Mouse (Mus musculus) adrenal gland, postnatal 14 days (tissue): ENCODE data around the gene Cmpk1. TPM values are rescaled to one million over a fixed set of nuclear protein-coding genes. Genes with fewer than 3 reads are reported as not detected.

Experiments
- DNase-seq: peaks from one replicate; pipeline ENCODE4 v3.0.0; 2021; ENCODE audit warnings: mixed read lengths
- total RNA-seq: library from RNA; stranded (reverse); gene quantifications from 2 replicates; pipeline ENCODE4 v1.2.3, GENCODE M21; 2021

Gene Cmpk1
- total RNA-seq, 1 experiment from 2014 or later, result 103 TPM

- peak; percentile 60 for DNase-seq
Observed at GRCm38 (mm10) chr4:114945021-114945420, 42.0 kb downstream of the Cmpk1 start.

DNA sequence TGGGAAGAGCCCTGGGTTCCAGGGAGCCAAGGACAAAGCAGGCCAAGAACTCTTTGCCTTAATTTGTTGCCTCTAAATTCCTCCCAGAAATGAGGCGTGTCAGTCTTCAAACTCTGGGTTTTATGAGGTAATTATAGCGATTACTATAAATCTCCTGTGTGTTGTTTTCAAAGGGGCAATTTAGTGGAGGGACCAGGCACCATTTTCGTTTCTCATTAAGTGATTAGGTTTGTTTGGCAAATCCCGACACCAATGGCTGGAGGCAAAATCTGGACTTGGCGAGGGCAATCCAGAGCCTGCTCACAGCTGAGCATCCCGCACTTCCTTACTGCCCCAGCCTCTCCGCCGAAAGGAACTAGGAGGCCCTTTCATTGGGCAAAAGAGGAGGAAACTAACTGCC is 44.5 kb downstream of the Cmpk1 start:
- no peak for DNase-seq

DNA sequence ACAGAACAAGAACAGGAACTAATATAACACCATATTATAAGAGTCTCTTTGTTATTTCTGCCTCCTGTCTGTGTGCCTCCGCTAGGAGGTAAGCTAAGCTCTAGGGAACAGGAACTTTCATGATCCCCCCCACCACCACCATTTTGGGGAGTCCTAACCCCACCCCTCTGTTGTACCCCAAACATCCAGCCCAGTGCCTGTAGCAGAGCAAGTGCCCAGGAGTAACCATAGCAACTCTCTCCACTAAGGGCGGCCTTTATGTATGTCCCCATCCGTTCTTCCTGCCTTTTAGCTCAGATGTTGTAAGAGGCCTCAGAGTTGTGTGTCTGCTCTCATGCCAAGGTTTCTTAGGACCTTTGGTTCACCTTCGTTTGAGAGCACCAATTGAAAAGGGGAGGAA is 44.9 kb downstream of the Cmpk1 start:
- no peak for DNase-seq

GRCm38 (mm10) chr4:114941311-114941710 is 45.7 kb downstream of the Cmpk1 start:
- no peak for DNase-seq

DNA sequence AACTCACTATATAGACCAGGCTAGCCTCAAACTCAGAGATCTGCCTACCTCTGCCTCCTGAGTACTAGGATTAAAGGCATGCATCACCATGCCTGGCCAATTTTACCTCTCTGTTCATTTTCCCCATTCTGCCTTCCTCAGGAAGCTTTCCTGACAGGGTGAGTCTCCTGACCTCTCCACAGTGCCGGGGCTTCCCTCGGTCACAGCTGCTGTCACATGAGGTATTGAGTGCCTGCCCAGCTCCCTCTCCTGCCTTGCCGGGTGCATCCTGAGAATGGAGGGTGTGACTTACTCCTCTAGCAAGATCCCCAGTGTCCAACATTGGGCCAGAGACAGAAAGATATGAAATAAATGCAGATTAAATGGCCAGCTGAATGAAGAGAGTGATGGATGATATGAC is 48.8 kb downstream of the Cmpk1 start:
- DNase-seq, result no peak

- no peak for DNase-seq
Observed at GRCm38 (mm10) chr4:114937459-114938047, 49.5 kb downstream of the Cmpk1 start.

- DNase-seq, result peak; percentile 54
Observed at GRCm38 (mm10) chr4:114934188-114934587, 52.9 kb downstream of the Cmpk1 start.

DNA sequence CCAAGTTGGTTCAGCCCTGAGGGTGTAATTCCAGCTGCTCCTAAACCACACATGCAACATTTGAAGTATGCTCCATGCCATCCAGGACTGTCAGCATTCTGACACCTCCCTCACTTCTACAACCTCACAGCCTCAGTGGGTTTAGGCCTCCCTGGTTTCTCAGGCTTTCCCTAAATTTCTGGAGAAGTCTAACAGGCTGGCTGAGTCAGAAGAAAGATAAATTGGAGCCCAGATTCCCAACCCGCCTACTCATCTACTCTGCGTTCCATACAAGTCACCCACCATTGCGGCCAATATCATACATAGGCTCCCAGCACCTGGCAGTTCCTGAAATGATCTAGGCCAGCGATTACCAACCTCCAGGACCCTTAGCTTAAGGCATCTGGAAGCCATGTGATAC is 54.3 kb downstream of the Cmpk1 start:
- DNase-seq, result no peak

GRCm38 (mm10) chr4:114929155-114929554 is 57.9 kb downstream of the Cmpk1 start:
- DNase-seq, result no peak

DNA sequence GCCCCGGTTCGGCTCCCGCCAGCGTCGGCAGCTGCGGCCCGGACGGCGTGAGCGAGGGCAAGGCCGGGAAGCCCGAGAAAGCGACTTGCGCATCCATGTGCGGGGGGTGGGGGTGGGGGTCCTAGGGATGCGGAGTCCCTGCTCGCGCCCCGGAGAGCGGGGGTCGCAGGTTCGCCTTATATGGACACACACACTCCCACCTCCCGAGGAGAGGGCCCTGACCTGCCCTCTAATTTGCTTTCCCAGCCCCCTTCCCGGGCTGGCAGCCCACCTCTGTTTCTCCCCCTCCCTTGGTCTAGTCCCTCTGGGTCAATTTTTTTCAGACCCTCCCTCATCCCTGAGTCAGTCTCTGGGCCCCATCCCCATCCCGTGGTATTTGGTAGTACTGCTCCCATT is 61.1 kb downstream of the Cmpk1 start, which contains the start of gene Foxe3:
Gene Foxe3 (minus strand): TSS at position 97 of the 396 bp plus-strand sequence.
- no peak for DNase-seq

- DNase-seq, result peak; percentile 53
Observed at GRCm38 (mm10) chr4:114924971-114925916, 61.8 kb downstream of the Cmpk1 start.

GRCm38 (mm10) chr4:114917091-114917490 is 70.0 kb downstream of the Cmpk1 start:
- DNase-seq, result peak; percentile 85

- DNase-seq, result no peak
Observed at GRCm38 (mm10) chr4:114916056-114916455, 71.0 kb downstream of the Cmpk1 start.

DNA sequence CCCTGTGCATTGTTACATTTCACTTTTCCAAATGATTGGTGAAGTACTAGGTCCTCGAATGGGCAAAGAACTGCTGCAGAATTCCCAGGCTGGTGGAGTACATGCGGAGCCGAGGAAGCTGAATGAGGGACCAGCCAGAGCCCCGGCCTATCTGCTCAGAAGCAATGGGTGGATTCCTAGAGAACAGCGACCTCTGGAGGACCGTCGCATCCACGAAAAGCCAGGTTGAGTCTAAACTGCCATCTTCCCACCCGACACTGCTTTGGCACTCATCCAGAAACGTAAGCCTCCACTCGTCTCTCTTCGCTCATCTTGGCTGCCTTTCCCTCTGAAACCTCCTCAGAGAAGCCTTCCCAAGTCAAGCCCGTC is 73.5 kb downstream of the Cmpk1 start:
- peak; percentile 81 for DNase-seq

GRCm38 (mm10) chr4:114912705-114913593 is 74.1 kb downstream of the Cmpk1 start:
- DNase-seq, result no peak

DNA sequence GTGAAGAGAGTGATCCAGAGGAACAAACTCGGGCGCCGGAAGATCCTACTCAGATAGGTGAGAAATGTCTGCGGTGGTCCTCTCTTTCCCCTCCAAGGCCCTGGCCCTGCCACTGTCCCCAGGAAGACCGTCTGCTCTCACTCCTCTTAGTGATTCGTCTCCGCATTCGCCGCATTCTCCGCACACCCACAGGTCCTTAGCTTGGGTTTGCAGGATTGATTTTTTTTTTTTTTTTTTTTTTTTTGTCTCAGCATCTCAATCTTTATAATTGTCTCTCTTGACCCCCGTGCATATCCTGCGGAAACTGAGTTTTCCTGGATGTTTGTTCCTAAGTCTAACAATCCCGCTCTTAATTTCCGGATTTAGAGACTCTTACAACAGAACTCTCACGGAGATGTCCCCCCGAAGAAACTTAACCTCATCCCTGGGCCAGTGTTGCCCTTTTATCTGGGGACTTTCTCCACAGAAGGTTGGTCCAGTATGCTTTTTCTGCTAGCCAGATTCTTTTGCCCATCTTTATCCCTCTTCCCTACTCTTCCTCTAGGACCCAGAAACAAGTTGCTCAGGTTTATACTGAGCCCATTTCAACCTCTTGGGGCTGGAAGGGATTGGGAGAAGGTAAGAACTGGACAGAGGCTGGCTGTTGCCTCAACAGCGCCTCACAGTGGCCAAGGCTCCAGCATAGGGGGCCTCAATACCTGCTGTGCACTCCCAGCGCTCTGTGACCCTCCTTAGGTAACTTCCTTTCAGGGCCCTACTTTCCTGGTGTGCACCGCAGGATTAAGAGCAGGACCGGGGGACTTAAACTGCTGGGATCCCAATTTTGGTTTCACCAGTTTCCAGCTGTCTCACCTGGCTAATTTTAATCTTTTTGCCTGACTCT is 77.2 kb downstream of the Cmpk1 start:
- DNase-seq, result peak; percentile 47

Other genes starting within 250 kb of the Cmpk1 start
- gene Gm12830, start 165.5 kb downstream of the Cmpk1 start, total RNA-seq, result not detected in 2 replicates
- gene Foxd2, start 78.4 kb downstream of the Cmpk1 start, total RNA-seq, result 1.6 and 1.9 TPM in 2 replicates
- gene Foxe3, start 61.2 kb downstream of the Cmpk1 start, total RNA-seq, result not detected in 2 replicates
- gene Stil, start 12.9 kb upstream of the Cmpk1 start, total RNA-seq, result 1.9 and 2.3 TPM in 2 replicates
- gene Tal1, start 69.2 kb upstream of the Cmpk1 start, total RNA-seq, result 5.2 and 7.3 TPM in 2 replicates
- 0.53 and 2.4 TPM in 2 replicates for gene Pdzk1ip1, start 101.5 kb upstream of the Cmpk1 start, total RNA-seq
- 0.26 TPM in 1 of 2 replicates, not detected in the other for gene Cyp4x1, start 147.0 kb upstream of the Cmpk1 start, total RNA-seq